Mouse (Mus musculus) embryonic facial prominence, embryonic 13.5 days (tissue): Measurements from ENCODE around the gene Allc. TPM values are rescaled to one million over a fixed set of nuclear protein-coding genes. Genes with fewer than 3 reads are reported as not detected.

Experiments
- ATAC-seq: fragments of 200-750 bp; cut with Nextera tagmentation; 2 replicates; pipeline ENCODE4 v1.8.0; 2017; ENCODE audit warnings: low read depth; ENCODE audit not compliant: insufficient number of reproducible peaks, insufficient read depth, low FRiP score, low TSS enrichment
- H3K27ac ChIP-seq: fragments of 300-500 bp; sonication (generic); 2 replicates; pipeline ENCODE4 v1.5.1; 2015; ENCODE audit warnings: moderate library complexity, mild to moderate bottlenecking, inconsistent platforms
- H3K27me3 ChIP-seq: fragments of 300-500 bp; sonication (generic); 2 replicates; pipeline ENCODE4 v1.6.1; 2015; ENCODE audit warnings: mild to moderate bottlenecking, inconsistent platforms
- H3K36me3 ChIP-seq: fragments of 300-500 bp; sonication (generic); 2 replicates; pipeline ENCODE4 v1.6.1; 2015; ENCODE audit warnings: mild to moderate bottlenecking, inconsistent platforms
- H3K4me1 ChIP-seq: fragments of 300-500 bp; sonication (generic); 2 replicates; pipeline ENCODE4 v1.6.1; 2015; ENCODE audit warnings: inconsistent platforms
- H3K4me2 ChIP-seq: fragments of 300-500 bp; sonication (generic); 2 replicates; pipeline ENCODE4 v1.6.1; 2015; ENCODE audit warnings: moderate library complexity, mild to moderate bottlenecking, inconsistent platforms
- H3K4me3 ChIP-seq: fragments of 300-500 bp; sonication (generic); 2 replicates; pipeline ENCODE4 v1.5.1; 2015; ENCODE audit warnings: mild to moderate bottlenecking, inconsistent platforms
- H3K9ac ChIP-seq: fragments of 300-500 bp; sonication (generic); 2 replicates; pipeline ENCODE4 v1.6.1; 2015; ENCODE audit warnings: mild to moderate bottlenecking, inconsistent platforms
- H3K9me3 ChIP-seq: fragments of 300-500 bp; sonication (generic); 2 replicates; pipeline ENCODE4 v1.6.1; 2016; ENCODE audit warnings: inconsistent platforms
- WGBS: fragments of 180-500 bp; shearing (Covaris S2); methylation state at CpG from one replicate; pipeline ENCODE4 v1.1.7; 2015; ENCODE audit warnings: mixed read lengths; 5-methylcytosine and 5-hydroxymethylcytosine counted together
- polyA plus RNA-seq: library from polyadenylated mRNA; unstranded; fragments of >200 nt; fragmentation: Nextera tagmentation; extraction: Ambion mirVana; gene quantifications from 2 replicates; pipeline ENCODE4 v1.2.1, GENCODE M21; 2015

Gene Allc
- polyA plus RNA-seq, result not detected in 2 replicates

DNA sequence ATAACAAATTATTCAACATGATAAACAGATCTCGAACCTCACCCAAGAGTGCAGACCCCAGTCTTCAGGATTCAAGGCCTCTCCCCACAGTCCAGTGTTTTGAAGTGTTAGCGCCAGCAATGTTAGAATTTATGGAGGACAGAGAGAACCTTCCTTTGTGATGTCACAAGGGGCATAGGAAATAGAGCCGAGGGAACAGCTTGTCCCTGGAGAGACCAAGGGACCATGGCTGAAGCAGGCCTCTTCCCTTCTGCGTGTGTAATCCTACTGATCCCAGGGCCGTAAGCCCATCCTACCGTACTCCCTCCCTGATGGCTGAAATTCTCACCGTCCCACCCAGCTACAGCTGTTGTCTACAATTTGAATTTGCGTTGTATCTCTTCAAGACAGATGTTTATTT, at the start of gene Allc:
TSS of gene Allc (minus strand) at position 101 of the 400 bp plus-strand sequence.
- H3K9ac ChIP-seq, result no peak within 1 kb of the TSS
- H3K4me3 ChIP-seq, result no peak within 1 kb of the TSS
- no peak within 1 kb of the TSS for H3K27ac ChIP-seq
- 86% methylated on average over 8 of the region's 8 CpGs for whole genome bisulfite sequencing
- no peak for ATAC-seq
- H3K36me3 ChIP-seq, result no peaks in the 10 kb centered on the region
- no peaks in the 10 kb centered on the region for H3K4me1 ChIP-seq
- no peaks in the 10 kb centered on the region for H3K9me3 ChIP-seq
- no peaks in the 10 kb centered on the region for H3K27me3 ChIP-seq
- no peak within 1 kb of the TSS for H3K4me2 ChIP-seq

DNA sequence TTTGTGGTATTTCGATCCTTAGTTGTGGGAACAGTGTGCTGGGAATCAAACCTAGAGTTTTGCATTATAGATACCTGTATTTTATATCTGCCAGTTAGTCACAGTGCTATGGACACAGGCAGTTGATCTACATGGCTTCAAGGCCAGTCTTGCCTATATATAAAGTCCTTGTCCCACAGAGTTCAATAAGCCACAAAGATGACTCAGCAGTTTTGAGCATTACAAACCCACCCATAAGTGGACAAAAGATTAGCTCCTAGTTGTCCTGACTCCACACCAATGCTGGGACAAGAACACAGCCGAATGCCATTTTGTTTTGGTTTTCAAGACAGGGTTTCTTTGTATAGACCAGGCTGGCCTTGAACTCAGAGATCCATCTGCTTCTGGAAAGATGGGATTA, 46.1 kb upstream of the Allc start:
- Histone ChIP-seq H3K4me3 (no peak overlapping the region), H3K27ac (no peak overlapping the region), H3K36me3 (peaks cover 56% of the 10 kb centered on the region), H3K4me2 (no peak overlapping the region), H3K27me3 (no peaks in the 10 kb centered on the region), H3K9me3 (no peaks in the 10 kb centered on the region), H3K9ac (no peak overlapping the region), H3K4me1 (peaks cover 12% of the 10 kb centered on the region; the same call in 1 of the 2 replicates)
- no peak for ATAC-seq
- 87% methylated on average over 2 of the region's 2 CpGs for WGBS

DNA sequence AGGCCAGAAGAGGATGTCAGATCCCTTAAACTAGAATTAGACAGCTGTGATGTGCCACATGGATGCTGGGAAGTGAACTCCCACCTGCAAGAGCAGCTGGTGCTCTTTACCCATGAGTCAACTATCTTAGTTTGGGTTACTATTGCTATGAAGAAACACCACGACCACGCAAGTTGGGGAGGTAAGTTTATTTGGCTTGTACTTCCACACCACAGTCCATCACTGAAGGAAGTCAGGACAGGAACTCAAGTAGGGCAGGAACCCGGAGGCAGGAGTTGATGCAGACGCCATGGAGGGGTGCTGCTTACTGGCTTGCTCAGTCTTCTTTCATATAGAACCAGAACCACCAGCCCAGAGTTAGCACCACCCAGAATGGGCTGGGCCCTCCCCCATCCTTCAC, 44.8 kb upstream of the Allc start:
- H3K4me1 ChIP-seq, result 0 out of 2 replicates have a peak, but pooled peaks cover 5% of the 10 kb centered on the region
- no peak for ATAC-seq
- no peaks in the 10 kb centered on the region for H3K9me3 ChIP-seq
- no peak overlapping the region for H3K4me2 ChIP-seq
- peaks cover 43% of the 10 kb centered on the region for H3K36me3 ChIP-seq
- WGBS, result 67% methylated on average over 4 of the region's 4 CpGs
- no peak overlapping the region for H3K9ac ChIP-seq
- no peak overlapping the region for H3K27ac ChIP-seq
- H3K4me3 ChIP-seq, result no peak overlapping the region
- H3K27me3 ChIP-seq, result no peaks in the 10 kb centered on the region

DNA sequence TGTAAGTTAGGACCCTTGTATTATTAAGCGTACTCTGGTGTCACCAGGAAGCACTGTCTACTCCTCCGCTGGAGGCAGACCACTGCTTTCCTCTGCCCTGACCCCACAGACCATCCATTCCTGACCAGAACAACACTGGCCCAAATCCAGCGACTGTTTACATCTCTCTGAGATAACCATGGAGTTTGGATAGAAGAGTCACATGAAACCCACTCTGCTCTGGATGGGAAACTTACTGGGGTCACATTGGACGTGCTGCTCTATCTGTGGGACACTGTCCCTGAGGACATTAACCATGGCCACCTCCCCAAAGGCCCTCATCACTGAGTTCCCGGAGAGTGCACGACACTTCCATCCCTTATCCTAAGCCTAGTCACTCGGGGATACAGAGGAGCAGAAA, 43.1 kb upstream of the Allc start:
- no peak for ATAC-seq
- Histone ChIP-seq H3K36me3 (peaks cover 26% of the 10 kb centered on the region), H3K27ac (no peak overlapping the region), H3K4me3 (no peak overlapping the region), H3K4me2 (no peak overlapping the region), H3K9me3 (no peaks in the 10 kb centered on the region), H3K27me3 (no peaks in the 10 kb centered on the region), H3K9ac (no peak overlapping the region), H3K4me1 (0 out of 2 replicates have a peak, but pooled peaks cover 13% of the 10 kb centered on the region)
- 82% methylated on average over 7 of the region's 7 CpGs for WGBS

DNA sequence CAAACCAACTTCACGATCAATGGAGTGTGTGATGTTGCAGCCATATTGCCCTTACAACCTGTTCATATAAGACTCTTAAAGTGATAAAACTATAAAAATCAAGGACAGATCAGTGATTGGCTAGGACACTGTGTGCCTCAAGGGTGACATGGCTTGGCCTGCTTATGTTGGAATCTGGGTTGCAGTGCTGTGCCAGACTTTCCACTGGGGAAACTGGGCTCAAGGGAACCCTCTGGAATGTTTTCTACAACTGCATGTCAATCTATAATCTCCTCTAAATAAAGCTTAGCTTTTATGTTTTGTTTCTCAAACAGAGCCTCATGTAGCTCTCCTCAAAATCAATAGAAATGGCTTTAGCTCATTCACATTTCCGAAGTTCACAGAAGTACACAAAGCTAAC, 41.9 kb upstream of the Allc start:
- H3K4me1 ChIP-seq, result 0 out of 2 replicates have a peak, but pooled peaks cover 13% of the 10 kb centered on the region
- no peaks in the 10 kb centered on the region for H3K9me3 ChIP-seq
- no peak overlapping the region for H3K4me2 ChIP-seq
- H3K27ac ChIP-seq, result no peak overlapping the region
- peaks cover 14% of the 10 kb centered on the region for H3K36me3 ChIP-seq
- no peaks in the 10 kb centered on the region for H3K27me3 ChIP-seq
- no peak for ATAC-seq
- no peak overlapping the region for H3K4me3 ChIP-seq
- no peak overlapping the region for H3K9ac ChIP-seq
- 85% methylated on average over 2 of the region's 2 CpGs for WGBS

DNA sequence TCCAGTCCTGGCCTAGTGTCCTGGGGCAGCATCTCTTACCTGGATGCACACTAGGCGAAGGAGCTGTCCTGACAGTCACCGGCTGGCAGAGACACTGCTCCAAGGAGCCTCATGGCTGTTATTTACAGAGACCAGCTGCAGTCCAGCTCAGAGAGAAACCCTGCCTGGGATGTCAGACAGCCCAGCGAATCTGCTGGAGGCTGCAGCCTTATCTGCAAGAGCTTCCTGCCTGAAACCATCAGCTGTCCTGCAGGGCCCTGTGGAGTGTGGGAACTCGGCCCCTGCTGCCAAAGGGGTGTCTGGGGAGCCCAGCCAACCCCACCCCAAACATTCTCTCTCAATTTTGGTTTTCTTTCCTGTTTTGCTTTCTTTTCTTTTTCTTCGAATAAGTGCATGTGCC, 40.9 kb upstream of the Allc start, which contains the start of gene Colec11:
TSS of gene Colec11 (minus strand) at position 183 of the 400 bp plus-strand sequence.
- Histone ChIP-seq H3K27ac (no peak within 1 kb of the TSS), H3K4me1 (0 out of 2 replicates have a peak, but pooled peaks cover 13% of the 10 kb centered on the region), H3K36me3 (peaks cover 4% of the 10 kb centered on the region; the same call in 1 of the 2 replicates), H3K27me3 (no peaks in the 10 kb centered on the region), H3K9ac (no peak within 1 kb of the TSS), H3K9me3 (no peaks in the 10 kb centered on the region), H3K4me3 (no peak within 1 kb of the TSS), H3K4me2 (no peak within 1 kb of the TSS)
- no peak for ATAC-seq
- WGBS, result 53% methylated on average over 5 of the region's 5 CpGs

DNA sequence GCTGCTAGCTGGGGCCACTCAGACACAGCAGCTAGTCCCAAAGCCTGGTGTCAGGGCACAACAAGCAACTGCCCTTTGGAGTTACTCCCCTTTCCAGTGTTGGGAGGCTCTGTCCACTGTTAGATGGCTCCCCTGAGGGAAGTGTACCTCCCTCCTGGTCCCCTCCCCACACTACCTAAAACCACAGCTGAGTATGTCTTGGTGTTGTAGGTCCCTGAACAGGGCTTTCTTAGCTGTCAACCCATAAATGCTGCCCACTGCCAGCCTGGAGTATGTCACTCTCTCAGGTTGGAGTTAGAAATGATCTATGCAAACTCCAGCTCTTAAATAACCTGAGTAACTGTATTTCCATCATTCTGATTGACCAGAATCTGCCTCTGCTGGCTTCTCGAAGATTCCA, 40.3 kb upstream of the Allc start:
- no peak for ATAC-seq
- H3K9ac ChIP-seq, result no peak overlapping the region
- no peaks in the 10 kb centered on the region for H3K27me3 ChIP-seq
- no peak overlapping the region for H3K27ac ChIP-seq
- no peaks in the 10 kb centered on the region for H3K36me3 ChIP-seq
- H3K4me3 ChIP-seq, result no peak overlapping the region
- H3K4me1 ChIP-seq, result 0 out of 2 replicates have a peak, but pooled peaks cover 13% of the 10 kb centered on the region
- WGBS, result 62% methylated on average over 1 of the region's 1 CpGs
- no peak overlapping the region for H3K4me2 ChIP-seq
- H3K9me3 ChIP-seq, result no peaks in the 10 kb centered on the region

DNA sequence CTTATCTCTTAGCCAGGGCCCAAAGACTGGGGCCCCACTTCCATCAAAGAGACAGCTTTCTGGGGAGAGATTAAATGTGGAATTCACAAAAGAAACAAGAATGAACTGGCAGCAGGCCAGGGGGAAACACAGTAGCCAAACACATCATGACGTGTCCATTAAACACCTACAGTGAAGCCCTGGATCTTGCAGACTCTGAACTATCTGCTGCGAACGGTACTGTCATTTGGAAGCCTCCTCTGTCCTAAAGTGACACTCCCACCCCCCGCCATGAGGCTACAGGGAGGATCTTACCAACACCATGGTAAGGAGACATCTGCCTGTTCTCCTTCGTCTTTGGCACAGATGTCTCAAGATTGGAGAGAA, 39.8 kb upstream of the Allc start:
- H3K9ac ChIP-seq, result no peak overlapping the region
- no peak overlapping the region for H3K27ac ChIP-seq
- no peak for ATAC-seq
- H3K4me2 ChIP-seq, result no peak overlapping the region
- H3K4me3 ChIP-seq, result no peak overlapping the region
- H3K27me3 ChIP-seq, result no peaks in the 10 kb centered on the region
- H3K9me3 ChIP-seq, result no peaks in the 10 kb centered on the region
- H3K36me3 ChIP-seq, result no peaks in the 10 kb centered on the region
- H3K4me1 ChIP-seq, result 0 out of 2 replicates have a peak, but pooled peaks cover 13% of the 10 kb centered on the region
- WGBS, result 50% methylated on average over 5 of the region's 5 CpGs

DNA sequence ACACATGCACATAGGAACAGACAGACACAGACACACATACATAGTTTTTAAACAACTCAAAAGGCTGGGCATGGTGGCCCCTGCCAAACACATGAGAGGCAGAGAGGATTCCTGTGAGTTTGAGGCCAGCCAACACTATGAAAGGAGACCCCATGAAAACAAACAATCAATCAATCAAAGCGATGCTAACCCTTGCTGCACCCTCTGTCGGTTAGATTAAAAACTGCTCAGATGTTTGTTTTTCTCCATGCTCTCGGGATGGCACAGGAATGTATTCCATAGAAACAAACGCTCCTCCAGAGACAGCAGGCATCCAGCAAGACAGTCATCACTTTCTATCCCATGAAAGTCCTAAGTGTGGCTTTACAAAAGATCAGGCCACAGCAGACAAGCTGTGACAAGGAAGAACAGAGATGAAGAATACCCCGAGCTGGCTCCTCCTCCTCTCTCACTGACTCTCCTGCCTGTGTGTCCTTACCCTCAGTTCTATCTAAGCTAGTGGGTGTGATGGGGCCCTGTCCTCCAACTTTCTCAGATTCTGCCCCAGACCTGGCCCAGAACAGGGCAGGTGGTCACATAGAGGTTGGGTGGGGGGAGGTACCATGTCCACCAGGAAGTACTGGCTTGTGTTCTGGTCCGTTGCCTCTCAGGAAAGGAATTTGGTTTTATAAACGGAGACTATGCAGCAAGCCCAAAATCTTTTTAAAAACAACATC, 39.3 kb upstream of the Allc start:
- peak; percentile 53; the same call in 1 of the 2 replicates for ATAC-seq
- H3K9me3 ChIP-seq, result no peaks in the 10 kb centered on the region
- no peak overlapping the region for H3K4me2 ChIP-seq
- no peaks in the 10 kb centered on the region for H3K36me3 ChIP-seq
- no peak overlapping the region for H3K27ac ChIP-seq
- H3K9ac ChIP-seq, result 0 out of 2 replicates have a peak overlapping the region, but pooled peaks have one; percentile 6
- H3K4me1 ChIP-seq, result 0 out of 2 replicates have a peak, but pooled peaks cover 13% of the 10 kb centered on the region
- H3K4me3 ChIP-seq, result no peak overlapping the region
- 30% methylated on average over 7 of the region's 7 CpGs for WGBS
- no peaks in the 10 kb centered on the region for H3K27me3 ChIP-seq

DNA sequence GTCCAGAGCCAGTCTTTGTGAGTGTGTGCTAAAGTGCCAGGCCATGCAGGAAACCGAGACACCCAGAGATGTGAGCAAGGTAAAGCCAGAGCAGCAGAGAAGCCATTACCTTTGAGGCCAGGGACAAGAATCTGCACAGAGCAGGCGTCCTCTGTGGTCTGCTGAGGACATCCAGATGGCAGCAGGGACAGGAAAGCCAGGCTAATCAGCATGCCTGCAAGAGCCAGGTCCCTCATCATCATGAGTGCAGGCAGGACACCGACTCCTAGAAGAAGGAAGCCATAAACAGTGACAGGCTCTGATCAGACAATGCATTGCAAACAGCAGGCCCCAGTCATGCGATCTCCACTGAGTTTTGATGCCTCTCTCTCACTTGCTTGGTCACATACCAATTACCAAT, 35.0 kb upstream of the Allc start:
- Histone ChIP-seq H3K27ac (no peak overlapping the region), H3K4me1 (0 out of 2 replicates have a peak, but pooled peaks cover 10% of the 10 kb centered on the region), H3K9me3 (no peaks in the 10 kb centered on the region), H3K4me2 (no peak overlapping the region), H3K36me3 (no peaks in the 10 kb centered on the region), H3K27me3 (no peaks in the 10 kb centered on the region), H3K9ac (no peak overlapping the region), H3K4me3 (no peak overlapping the region)
- WGBS, result 71% methylated on average over 4 of the region's 4 CpGs
- no peak for ATAC-seq

DNA sequence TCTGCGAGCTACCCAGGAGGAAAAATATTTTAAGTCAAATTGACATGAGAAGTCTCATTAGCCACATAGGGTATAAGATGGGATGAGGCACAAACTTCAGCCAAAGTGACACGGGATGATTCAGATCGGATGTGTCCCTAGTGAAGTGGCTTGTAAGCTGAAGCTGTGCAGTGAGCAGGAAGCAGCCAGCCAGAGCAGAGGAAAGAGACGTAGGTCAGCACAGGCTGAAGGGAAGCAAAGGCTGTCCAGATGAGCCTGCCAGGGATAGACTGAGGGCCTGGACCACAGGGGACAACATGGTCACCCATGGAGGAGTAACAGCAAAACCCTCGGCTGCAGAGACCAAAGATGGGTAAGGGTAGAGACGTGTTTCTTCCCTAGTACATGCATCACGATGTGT, 32.1 kb upstream of the Allc start:
- no peak overlapping the region for H3K4me3 ChIP-seq
- H3K4me2 ChIP-seq, result no peak overlapping the region
- no peaks in the 10 kb centered on the region for H3K36me3 ChIP-seq
- no peaks in the 10 kb centered on the region for H3K9me3 ChIP-seq
- H3K4me1 ChIP-seq, result no peaks in the 10 kb centered on the region
- no peak overlapping the region for H3K9ac ChIP-seq
- ATAC-seq, result no peak
- H3K27me3 ChIP-seq, result no peaks in the 10 kb centered on the region
- no peak overlapping the region for H3K27ac ChIP-seq
- WGBS, result 70% methylated on average over 7 of the region's 7 CpGs

DNA sequence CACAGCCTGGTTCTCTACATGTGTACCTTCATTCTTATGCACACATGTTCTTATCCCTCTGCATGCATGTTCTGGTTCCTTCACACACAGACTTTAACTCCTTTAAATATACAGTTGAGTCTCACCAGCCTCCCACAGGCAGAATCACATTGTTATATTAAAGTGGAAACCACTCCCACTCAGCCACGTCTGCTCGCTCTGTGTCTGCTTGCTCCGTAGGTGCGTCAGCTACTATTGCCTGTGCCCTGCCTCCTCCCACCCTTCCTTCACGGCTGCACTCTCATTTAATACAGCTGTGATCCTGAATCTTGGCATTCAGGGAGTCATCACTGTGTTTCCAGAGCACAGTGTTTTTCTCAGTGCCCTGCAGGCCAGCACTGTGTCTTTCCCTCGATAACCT, 30.1 kb upstream of the Allc start:
- Histone ChIP-seq H3K27ac (no peak overlapping the region), H3K36me3 (no peaks in the 10 kb centered on the region), H3K9ac (no peak overlapping the region), H3K4me3 (no peak overlapping the region), H3K4me2 (no peak overlapping the region), H3K4me1 (peaks cover 11% of the 10 kb centered on the region), H3K27me3 (no peaks in the 10 kb centered on the region), H3K9me3 (no peaks in the 10 kb centered on the region)
- ATAC-seq, result no peak
- 40% methylated on average over 6 of the region's 6 CpGs for whole genome bisulfite sequencing
